Mouse (Mus musculus): ENCODE data around the gene Chd2. TPM values are rescaled to one million over a fixed set of nuclear protein-coding genes. Genes with fewer than 3 reads are reported as not detected.

Chd2 gene
- total RNA-seq, 1 experiment: 46.6 TPM

- Histone ChIP-seq H3K9me3 (ENCODE audit: control insufficient read depth, insufficient read depth, low read depth, low read length) (no peaks in the 10 kb centered on the region), H3K36me3 (ENCODE audit: control insufficient read depth, insufficient read depth, low read length, poor library complexity, severe bottlenecking) (no peaks in the 10 kb centered on the region), H3K9ac (ENCODE audit: insufficient read depth, low read depth, low read length, poor library complexity, severe bottlenecking) (peak overlapping the region; percentile 39), H3K4me1 (ENCODE audit: control insufficient read depth in 2 of 2, insufficient read depth in 2 of 2, low read length in 2 of 2, poor library complexity in 1 of 2) (peaks cover 0 to 6% of the 10 kb centered on the region in 2 experiments; a peak in 2 of 4 replicates), H3K27ac (ENCODE audit: insufficient read depth, low read depth, low read length, poor library complexity, severe bottlenecking) (no peak overlapping the region), H3K4me3 (ENCODE audit: insufficient read depth in 1 of 2, low read depth in 1 of 2, low read length in 2 of 2, poor library complexity in 1 of 2, severe bottlenecking in 1 of 2) (peak overlapping the region; percentile 71 to 75)
- DNase-seq (ENCODE audit: low read depth, low spot score): no peak
- TF ChIP-seq HCFC1 (IDR thresholded peaks at IDR 0.05; ENCODE audit: borderline replicate concordance, insufficient read depth, low read length) (no peak), MAFK (IDR thresholded peaks at IDR 0.05; ENCODE audit: insufficient read depth, low read depth, low read length) (no peak), ZC3H11A (IDR thresholded peaks at IDR 0.05; ENCODE audit: borderline replicate concordance, low read depth, low read length) (no peak), CHD2 (IDR thresholded peaks at IDR 0.05; ENCODE audit: low read depth, low read length) (no peak), ZNF384 (IDR thresholded peaks at IDR 0.05; ENCODE audit: low read depth, low read length) (no peak)
- in situ Hi-C loops (cut with MboI; ENCODE audit: low sequenced_read_pairs in 2 of 2, unreplicated experiment in 2 of 2): loop anchor here in 1 of 2 experiments (25.0 kb wide), 1 partner anchor 621 kb away; the partner anchor contains the start of gene St8sia2
Observed at GRCm38 (mm10) chr7:73391518-73392321, 149.9 kb downstream of the Chd2 start.

- TF ChIP-seq HCFC1 (IDR thresholded peaks at IDR 0.05; ENCODE audit: borderline replicate concordance, insufficient read depth, low read length) (no peak), ZNF384 (IDR thresholded peaks at IDR 0.05; ENCODE audit: low read depth, low read length) (no peak), MAFK (IDR thresholded peaks at IDR 0.05; ENCODE audit: insufficient read depth, low read depth, low read length) (no peak), ZC3H11A (IDR thresholded peaks at IDR 0.05; ENCODE audit: borderline replicate concordance, low read depth, low read length) (no peak), CHD2 (IDR thresholded peaks at IDR 0.05; ENCODE audit: low read depth, low read length) (no peak)
- Histone ChIP-seq H3K36me3 (ENCODE audit: control insufficient read depth, insufficient read depth, low read length, poor library complexity, severe bottlenecking) (no peaks in the 10 kb centered on the region), H3K9me3 (ENCODE audit: control insufficient read depth, insufficient read depth, low read depth, low read length) (no peaks in the 10 kb centered on the region), H3K4me1 (ENCODE audit: control insufficient read depth in 2 of 2, insufficient read depth in 2 of 2, low read length in 2 of 2, poor library complexity in 1 of 2) (peaks cover 0 to 6% of the 10 kb centered on the region in 2 experiments; a peak in 2 of 4 replicates), H3K9ac (ENCODE audit: insufficient read depth, low read depth, low read length, poor library complexity, severe bottlenecking) (peak overlapping the region; percentile 39), H3K27ac (ENCODE audit: insufficient read depth, low read depth, low read length, poor library complexity, severe bottlenecking) (no peak overlapping the region), H3K4me3 (ENCODE audit: insufficient read depth in 1 of 2, low read depth in 1 of 2, low read length in 2 of 2, poor library complexity in 1 of 2, severe bottlenecking in 1 of 2) (peak overlapping the region; percentile 71 to 75)
- in situ Hi-C loops (cut with MboI; ENCODE audit: low sequenced_read_pairs in 2 of 2, unreplicated experiment in 2 of 2): loop anchor here in 1 of 2 experiments (25.0 kb wide), 1 partner anchor 621 kb away; the partner anchor contains the start of gene St8sia2
- peak; percentile 51 for DNase-seq (ENCODE audit: low read depth, low spot score)
Observed at GRCm38 (mm10) chr7:73391002-73391517, 150.6 kb downstream of the Chd2 start.

GRCm38 (mm10) chr7:73390426-73391001, 151.1 kb downstream of the Chd2 start:
- H3K9ac ChIP-seq (ENCODE audit: insufficient read depth, low read depth, low read length, poor library complexity, severe bottlenecking): peak overlapping the region; percentile 16; the same call in 1 of the 2 replicates
- peak; percentile 24 for DNase-seq (ENCODE audit: low read depth, low spot score)
- peaks cover 0 to 6% of the 10 kb centered on the region in 2 experiments; a peak in 2 of 4 replicates for H3K4me1 ChIP-seq (ENCODE audit: control insufficient read depth in 2 of 2, insufficient read depth in 2 of 2, low read length in 2 of 2, poor library complexity in 1 of 2)
- no peaks in the 10 kb centered on the region for H3K9me3 ChIP-seq (ENCODE audit: control insufficient read depth, insufficient read depth, low read depth, low read length)
- in situ Hi-C loops (cut with MboI; ENCODE audit: low sequenced_read_pairs in 2 of 2, unreplicated experiment in 2 of 2): loop anchor here in 1 of 2 experiments (25.0 kb wide), 1 partner anchor 622 kb away; the partner anchor contains the start of gene St8sia2
- peak overlapping the region; percentile 71 to 75 for H3K4me3 ChIP-seq (ENCODE audit: insufficient read depth in 1 of 2, low read depth in 1 of 2, low read length in 2 of 2, poor library complexity in 1 of 2, severe bottlenecking in 1 of 2)
- no peak overlapping the region for H3K27ac ChIP-seq (ENCODE audit: insufficient read depth, low read depth, low read length, poor library complexity, severe bottlenecking)
- TF ChIP-seq HCFC1 (IDR thresholded peaks at IDR 0.05; ENCODE audit: borderline replicate concordance, insufficient read depth, low read length) (no peak), CHD2 (IDR thresholded peaks at IDR 0.05; ENCODE audit: low read depth, low read length) (0 out of 2 replicates have a peak, but pooled peaks have one; percentile 24)
- no peaks in the 10 kb centered on the region for H3K36me3 ChIP-seq (ENCODE audit: control insufficient read depth, insufficient read depth, low read length, poor library complexity, severe bottlenecking)

- no peaks in the 10 kb centered on the region for H3K9me3 ChIP-seq (ENCODE audit: control insufficient read depth, insufficient read depth, low read depth, low read length)
- peak; percentile 48 for DNase-seq (ENCODE audit: low read depth, low spot score)
- TF ChIP-seq CHD2 (IDR thresholded peaks at IDR 0.05; ENCODE audit: low read depth, low read length) (no peak), ZNF384 (IDR thresholded peaks at IDR 0.05; ENCODE audit: low read depth, low read length) (no peak), ZC3H11A (IDR thresholded peaks at IDR 0.05; ENCODE audit: borderline replicate concordance, low read depth, low read length) (no peak), HCFC1 (IDR thresholded peaks at IDR 0.05; ENCODE audit: borderline replicate concordance, insufficient read depth, low read length) (no peak), MAFK (IDR thresholded peaks at IDR 0.05; ENCODE audit: insufficient read depth, low read depth, low read length) (no peak)
- no peaks in the 10 kb centered on the region for H3K36me3 ChIP-seq (ENCODE audit: control insufficient read depth, insufficient read depth, low read length, poor library complexity, severe bottlenecking)
- H3K27ac ChIP-seq (ENCODE audit: insufficient read depth, low read depth, low read length, poor library complexity, severe bottlenecking): no peak overlapping the region
- H3K4me3 ChIP-seq (ENCODE audit: insufficient read depth in 1 of 2, low read depth in 1 of 2, low read length in 2 of 2, poor library complexity in 1 of 2, severe bottlenecking in 1 of 2): peak overlapping the region; percentile 71 to 75; a peak in 3 of 4 replicates
- peaks cover 0 to 6% of the 10 kb centered on the region in 2 experiments; a peak in 2 of 4 replicates for H3K4me1 ChIP-seq (ENCODE audit: control insufficient read depth in 2 of 2, insufficient read depth in 2 of 2, low read length in 2 of 2, poor library complexity in 1 of 2)
- 0 out of 2 replicates have a peak overlapping the region, but pooled peaks have one; percentile 34 for H3K9ac ChIP-seq (ENCODE audit: insufficient read depth, low read depth, low read length, poor library complexity, severe bottlenecking)
- in situ Hi-C loops (cut with MboI; ENCODE audit: low sequenced_read_pairs in 2 of 2, unreplicated experiment in 2 of 2): loop anchor here in 1 of 2 experiments (25.0 kb wide), 1 partner anchor 622 kb away; the partner anchor contains the start of gene St8sia2
Observed at GRCm38 (mm10) chr7:73389871-73390294, 151.7 kb downstream of the Chd2 start.
